Mouse (Mus musculus) hindbrain, postnatal 0 days (tissue): ENCODE measurements at regions not wholly inside any gene's neighbourhood (a gene's known extent, or its start where the extent isn't known, plus 50 kb on each side); places are given as distances from the start of the nearest gene placed in this dataset.

Source experiments
- ATAC-seq: fragments of 200-750 bp; cut with Nextera tagmentation; 2 replicates; pipeline ENCODE4 v1.8.0; 2017; ENCODE audit warnings: mild to moderate bottlenecking, moderate TSS enrichment, moderate library complexity
- DNase-seq: peaks from one replicate; pipeline ENCODE4 v3.0.0-alpha.2; 2015; ENCODE audit warnings: low spot score
- H3K27ac ChIP-seq: fragments of 300-500 bp; sonication (generic); 2 replicates; pipeline ENCODE4 v1.5.1; 2014; ENCODE audit warnings: mild to moderate bottlenecking
- H3K27me3 ChIP-seq: fragments of 300-500 bp; sonication (generic); 2 replicates; pipeline ENCODE4 v1.6.1; 2014; ENCODE audit warnings: low read length, mixed read lengths; ENCODE audit not compliant: insufficient read depth
- H3K36me3 ChIP-seq: fragments of 300-500 bp; sonication (generic); 2 replicates; pipeline ENCODE4 v1.6.1; 2014; ENCODE audit warnings: low read length, mixed read lengths; ENCODE audit not compliant: insufficient read depth
- H3K4me1 ChIP-seq: fragments of 300-500 bp; sonication (generic); 2 replicates; pipeline ENCODE4 v1.6.1; 2014; ENCODE audit warnings: antibody characterized with exemption, low read length, mixed read lengths; ENCODE audit not compliant: insufficient read depth
- H3K4me2 ChIP-seq: fragments of 300-500 bp; sonication (generic); 2 replicates; pipeline ENCODE4 v1.6.1; 2014; ENCODE audit warnings: low read depth, mild to moderate bottlenecking, low read length, moderate library complexity, mixed read lengths
- H3K4me3 ChIP-seq: fragments of 300-500 bp; sonication (generic); 2 replicates; pipeline ENCODE4 v1.5.1; 2014; ENCODE audit warnings: low read length
- H3K9ac ChIP-seq: fragments of 300-500 bp; sonication (generic); replicated peaks from 2 replicates; pipeline ENCODE4 v1.6.1; 2014; ENCODE audit warnings: mild to moderate bottlenecking, low read length, moderate library complexity, mixed read lengths
- H3K9me3 ChIP-seq: fragments of 300-500 bp; sonication (generic); 2 replicates; pipeline ENCODE4 v1.6.1; 2016; ENCODE audit warnings: low read length, mixed read lengths
- CTCF ChIP-seq: IDR thresholded peaks from 2 replicates; pipeline ENCODE4 v1.5.1; 2016; ENCODE audit warnings: antibody characterized with exemption, control low read depth, low read depth
- WGBS: fragments of 180-500 bp; shearing (Covaris S2); extraction: QIAGEN DNeasy Blood & Tissue Kit; methylation state at CpG from one replicate; pipeline ENCODE4 v1.1.7; 2014; 5-methylcytosine and 5-hydroxymethylcytosine counted together

DNA sequence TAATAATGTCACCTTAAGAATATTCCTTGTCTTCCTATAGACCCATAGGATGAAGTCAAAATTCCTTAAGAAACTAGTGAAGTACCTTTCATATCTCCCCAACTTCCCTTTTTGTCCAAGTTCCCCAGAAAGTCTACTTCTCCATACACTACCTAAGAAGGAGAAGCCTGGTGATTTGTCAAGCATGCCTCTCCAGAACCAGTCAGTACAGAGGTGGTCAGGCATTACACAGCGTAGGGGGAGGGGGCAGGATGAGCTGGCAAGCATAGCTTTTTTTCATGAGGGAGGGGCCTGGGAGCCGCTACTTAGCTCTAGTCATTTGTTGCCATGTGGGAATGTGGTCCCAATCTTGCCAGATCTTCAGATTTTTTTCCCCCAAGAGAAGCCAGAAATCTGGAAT lies 54.0 kb upstream of the Satb2 start:
- 86% methylated on average over 2 of the region's 2 CpGs for WGBS
- H3K9me3 ChIP-seq = no peaks in the 10 kb centered on the region
- no peaks in the 10 kb centered on the region for H3K27me3 ChIP-seq
- no peaks in the 10 kb centered on the region for H3K4me1 ChIP-seq
- no peak overlapping the region for H3K9ac ChIP-seq
- no peak for TF ChIP-seq CTCF
- H3K36me3 ChIP-seq = no peaks in the 10 kb centered on the region
- H3K27ac ChIP-seq = no peak overlapping the region
- no peak for ATAC-seq
- no peak overlapping the region for H3K4me2 ChIP-seq
- no peak for DNase-seq
- no peak overlapping the region for H3K4me3 ChIP-seq

- TF ChIP-seq CTCF = no peak
- Histone ChIP-seq H3K27ac (no peak overlapping the region), H3K27me3 (no peaks in the 10 kb centered on the region), H3K9ac (no peak overlapping the region), H3K4me3 (no peak overlapping the region), H3K4me2 (no peak overlapping the region), H3K4me1 (no peaks in the 10 kb centered on the region), H3K9me3 (no peaks in the 10 kb centered on the region), H3K36me3 (no peaks in the 10 kb centered on the region)
- no peak for DNase-seq
- WGBS = 83% methylated on average over 2 of the region's 2 CpGs
- no peak for ATAC-seq
These were observed 54.8 kb upstream of the Satb2 start for GRCm38 (mm10) chr1:57033244-57033643.

DNA sequence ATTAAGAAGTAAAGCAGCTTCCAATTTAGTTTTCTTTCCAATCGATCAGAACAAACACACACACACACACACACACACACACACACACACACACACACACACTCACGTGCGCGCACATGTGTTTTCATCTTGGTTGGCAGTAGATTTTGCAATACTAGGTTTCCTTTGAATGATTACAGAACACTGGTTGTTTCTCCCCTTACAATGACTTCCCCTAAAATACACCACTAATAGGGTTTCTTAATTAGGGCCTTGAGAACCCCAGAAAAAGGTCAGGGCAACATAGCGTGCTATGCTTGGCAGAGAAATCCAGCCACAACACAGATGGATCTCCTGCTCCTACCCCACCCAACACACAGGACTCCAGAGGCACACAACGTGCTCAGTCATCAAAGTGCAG lies 56.0 kb upstream of the Satb2 start:
- H3K27me3 ChIP-seq = no peaks in the 10 kb centered on the region
- no peaks in the 10 kb centered on the region for H3K9me3 ChIP-seq
- no peak overlapping the region for H3K4me2 ChIP-seq
- DNase-seq = no peak
- no peak overlapping the region for H3K4me3 ChIP-seq
- H3K4me1 ChIP-seq = no peaks in the 10 kb centered on the region
- H3K9ac ChIP-seq = no peak overlapping the region
- H3K27ac ChIP-seq = no peak overlapping the region
- WGBS = 84% methylated on average over 6 of the region's 6 CpGs
- TF ChIP-seq CTCF = no peak
- no peaks in the 10 kb centered on the region for H3K36me3 ChIP-seq
- ATAC-seq = no peak

- no peaks in the 10 kb centered on the region for H3K36me3 ChIP-seq
- no peak overlapping the region for H3K4me2 ChIP-seq
- H3K9me3 ChIP-seq = no peaks in the 10 kb centered on the region
- H3K9ac ChIP-seq = no peak overlapping the region
- H3K4me3 ChIP-seq = no peak overlapping the region
- WGBS = 83% methylated on average over 3 of the region's 3 CpGs
- no peak for DNase-seq
- no peak overlapping the region for H3K27ac ChIP-seq
- ATAC-seq = no peak
- TF ChIP-seq CTCF = no peak
- H3K4me1 ChIP-seq = no peaks in the 10 kb centered on the region
- H3K27me3 ChIP-seq = no peaks in the 10 kb centered on the region
These were observed 57.9 kb upstream of the Satb2 start for GRCm38 (mm10) chr1:57036382-57036781.

GRCm38 (mm10) chr1:57040201-57040600 lies 61.8 kb upstream of the Satb2 start:
- no peak for TF ChIP-seq CTCF
- WGBS = 38% methylated on average over 8 of the region's 8 CpGs
- Histone ChIP-seq H3K27me3 (no peaks in the 10 kb centered on the region), H3K36me3 (no peaks in the 10 kb centered on the region), H3K4me1 (no peaks in the 10 kb centered on the region), H3K4me3 (no peak overlapping the region), H3K4me2 (0 out of 2 replicates have a peak overlapping the region, but pooled peaks have one; percentile 16), H3K9me3 (no peaks in the 10 kb centered on the region), H3K27ac (no peak overlapping the region), H3K9ac (no peak overlapping the region)
- peak; percentile 66 for ATAC-seq
- peak; percentile 19 for DNase-seq

DNA sequence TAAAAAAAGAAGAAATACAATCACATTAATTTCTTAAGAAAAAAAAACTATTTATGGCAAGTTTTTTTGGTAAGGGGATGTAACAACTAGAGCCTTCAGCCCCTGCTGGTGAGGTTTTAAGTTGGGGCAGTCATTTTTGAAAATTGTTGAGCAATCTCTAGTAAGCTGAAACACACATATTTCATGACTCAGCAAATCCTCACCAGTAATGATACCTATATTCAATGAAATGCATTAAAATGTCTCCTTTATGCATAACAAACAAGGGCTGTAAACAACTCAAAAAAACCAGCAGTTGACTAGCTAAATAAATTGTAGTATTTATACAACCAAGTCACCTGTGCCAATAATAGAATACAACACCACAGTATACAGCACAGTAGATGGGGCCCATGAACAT lies 63.1 kb upstream of the Satb2 start:
- no peak for ATAC-seq
- Histone ChIP-seq H3K4me1 (no peaks in the 10 kb centered on the region), H3K4me3 (no peak overlapping the region), H3K9me3 (no peaks in the 10 kb centered on the region), H3K27ac (no peak overlapping the region), H3K4me2 (no peak overlapping the region), H3K9ac (no peak overlapping the region), H3K36me3 (no peaks in the 10 kb centered on the region), H3K27me3 (no peaks in the 10 kb centered on the region)
- no peak for DNase-seq
- no peak for TF ChIP-seq CTCF

DNA sequence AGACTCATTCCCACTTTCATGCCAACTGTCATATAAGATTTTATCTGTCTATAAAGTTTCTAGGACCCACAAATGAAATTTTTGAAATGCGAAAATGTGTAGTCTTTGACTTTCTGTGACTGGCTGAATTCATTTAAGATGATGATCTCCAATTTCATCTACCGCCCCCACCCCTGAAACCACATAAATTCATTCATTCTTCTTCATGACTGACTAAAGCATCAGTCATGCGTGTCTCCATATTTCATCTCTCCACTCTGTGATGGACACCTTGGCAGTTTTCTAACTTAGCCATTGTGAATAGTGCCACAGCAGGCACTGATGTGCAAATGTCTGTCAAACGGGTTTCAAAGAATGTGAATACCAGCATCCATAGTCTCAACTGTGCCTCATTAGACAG lies 75.4 kb upstream of the Satb2 start:
- ATAC-seq (no peak), DNase-seq (no peak)
- TF ChIP-seq CTCF = no peak
- Histone ChIP-seq H3K4me2 (no peak overlapping the region), H3K27me3 (no peaks in the 10 kb centered on the region), H3K27ac (no peak overlapping the region), H3K4me3 (no peak overlapping the region), H3K4me1 (no peaks in the 10 kb centered on the region), H3K9me3 (no peaks in the 10 kb centered on the region), H3K9ac (no peak overlapping the region), H3K36me3 (no peaks in the 10 kb centered on the region)
- WGBS = 70% methylated on average over 4 of the region's 4 CpGs
